Mouse (Mus musculus) embryo, embryonic 9.5 days (tissue): ENCODE measurements at regions not wholly inside any gene's neighbourhood (a gene's known extent, or its start where the extent isn't known, plus 50 kb on each side); places are given as distances from the start of the nearest gene placed in this dataset.

ENCODE experiments used
- DNase-seq: peaks from one replicate; pipeline ENCODE4 v3.0.0-alpha.2; 2017; ENCODE audit errors: extremely low spot score

GRCm38 (mm10) chr10:29640249-29640648 lies 104.6 kb upstream of the Rspo3 start:
- no peak for DNase-seq

- no peak for DNase-seq
These were observed 100.2 kb upstream of the Rspo3 start for GRCm38 (mm10) chr10:29635828-29636227.

GRCm38 (mm10) chr10:29595455-29595854 lies 59.8 kb upstream of the Rspo3 start:
- DNase-seq, result no peak

- DNase-seq, result no peak
These were observed 59.3 kb upstream of the Rspo3 start for GRCm38 (mm10) chr10:29594969-29595368.

- DNase-seq, result no peak
These were observed 57.2 kb upstream of the Rspo3 start for GRCm38 (mm10) chr10:29592906-29593305.

- no peak for DNase-seq
These were observed 54.5 kb upstream of the Rspo3 start for GRCm38 (mm10) chr10:29590187-29590586.

GRCm38 (mm10) chr10:29589739-29590138 lies 54.1 kb upstream of the Rspo3 start:
- DNase-seq, result no peak
